Mouse (Mus musculus) midbrain, embryonic 14.5 days (tissue): ENCODE results near the gene Dab2ip. TPM values are rescaled to one million over a fixed set of nuclear protein-coding genes. Genes with fewer than 3 reads are reported as not detected.

Experiments
- ATAC-seq: fragments of 200-750 bp; cut with Nextera tagmentation; 2 replicates; pipeline ENCODE4 v1.8.0; 2017; ENCODE audit warnings: moderate number of reproducible peaks, moderate library complexity; ENCODE audit not compliant: low FRiP score, low TSS enrichment
- DNase-seq: peaks from one replicate; pipeline ENCODE4 v3.0.0-alpha.2; 2015
- H3K27ac ChIP-seq: fragments of 300-500 bp; sonication (generic); replicated peaks from 2 replicates; pipeline ENCODE4 v1.5.1; 2014; ENCODE audit warnings: mild to moderate bottlenecking, low read depth, low read length, moderate library complexity
- H3K27me3 ChIP-seq: fragments of 300-500 bp; sonication (generic); 2 replicates; pipeline ENCODE4 v1.6.1; 2014; ENCODE audit warnings: low read length, control low read depth, mixed read lengths; ENCODE audit not compliant: control insufficient read depth, insufficient read depth
- H3K36me3 ChIP-seq: fragments of 300-500 bp; sonication (generic); 2 replicates; pipeline ENCODE4 v1.6.1; 2014; ENCODE audit warnings: low read length, control low read depth; ENCODE audit not compliant: control insufficient read depth, insufficient read depth
- H3K4me1 ChIP-seq: fragments of 300-500 bp; sonication (generic); 2 replicates; pipeline ENCODE4 v1.6.1; 2014; ENCODE audit warnings: mild to moderate bottlenecking, antibody characterized with exemption, low read length, control low read depth; ENCODE audit not compliant: control insufficient read depth, insufficient read depth
- H3K4me2 ChIP-seq: fragments of 300-500 bp; sonication (generic); 2 replicates; pipeline ENCODE4 v1.6.1; 2014; ENCODE audit warnings: mild to moderate bottlenecking, low read length, moderate library complexity
- H3K4me3 ChIP-seq: fragments of 300-500 bp; sonication (generic); replicated peaks from 2 replicates; pipeline ENCODE4 v1.5.1; 2014; ENCODE audit warnings: low read depth, low read length
- H3K9ac ChIP-seq: fragments of 300-500 bp; sonication (generic); replicated peaks from 2 replicates; pipeline ENCODE4 v1.6.1; 2014; ENCODE audit warnings: mild to moderate bottlenecking, low read length, moderate library complexity
- H3K9me3 ChIP-seq: fragments of 300-500 bp; sonication (generic); 2 replicates; pipeline ENCODE4 v1.6.1; 2016; ENCODE audit warnings: low read length, control low read depth, mixed read lengths; ENCODE audit not compliant: control insufficient read depth
- WGBS: fragments of 180-500 bp; shearing (Covaris S2); extraction: QIAGEN DNeasy Blood & Tissue Kit; methylation state at CpG from one replicate; pipeline ENCODE4 v1.1.7; 2014; 5-methylcytosine and 5-hydroxymethylcytosine counted together
- polyA plus RNA-seq: library from polyadenylated mRNA; unstranded; fragments of >200 nt; fragmentation: Nextera tagmentation; extraction: Ambion mirVana; gene quantifications from 2 replicates; pipeline ENCODE4 v1.2.1, GENCODE M21; 2014

Dab2ip gene
- polyA plus RNA-seq, 1 experiment from 2014 or later, result 46.4 TPM

DNA sequence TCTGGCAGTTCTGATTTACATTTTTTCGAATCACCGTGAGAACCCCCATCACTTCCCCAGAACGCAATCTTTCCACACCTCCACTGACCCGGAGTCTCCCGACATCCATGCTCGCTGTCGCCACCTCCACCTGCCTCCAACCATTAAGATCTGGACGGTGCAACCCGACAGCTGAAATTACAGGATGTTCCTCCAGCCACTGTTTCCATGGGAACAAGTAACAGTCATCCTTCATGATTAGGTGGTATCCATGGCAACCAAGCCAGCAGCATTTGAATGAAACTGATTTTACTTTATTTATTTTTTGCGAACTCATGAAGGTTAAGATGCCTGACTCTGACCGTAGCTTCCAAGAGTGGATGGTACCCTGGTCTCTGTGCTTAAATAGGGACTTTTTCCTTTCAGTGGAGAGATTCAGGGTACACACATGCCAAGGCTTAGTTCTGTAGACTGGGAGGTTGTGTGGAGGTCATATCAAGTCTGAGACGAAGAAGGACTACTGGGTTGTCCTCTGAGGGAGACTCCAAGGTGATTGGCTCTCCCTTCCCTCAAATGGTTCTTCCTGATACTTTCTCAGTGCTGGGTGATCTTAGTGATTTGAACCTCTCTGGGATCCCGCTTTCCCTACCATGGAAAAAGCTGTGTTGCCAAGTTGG is 79.9 kb downstream of the Dab2ip start:
- no peak overlapping the region for H3K4me3 ChIP-seq
- no peaks in the 10 kb centered on the region for H3K9me3 ChIP-seq
- no peaks in the 10 kb centered on the region for H3K36me3 ChIP-seq
- H3K27ac ChIP-seq, result peak overlapping the region; percentile 71
- 47% methylated on average over 13 of the region's 13 CpGs for WGBS
- H3K4me1 ChIP-seq, result peaks cover 6% of the 10 kb centered on the region; the same call in 1 of the 2 replicates
- H3K27me3 ChIP-seq, result no peaks in the 10 kb centered on the region
- ATAC-seq (peak; percentile 57; the same call in 1 of the 2 replicates), DNase-seq (peak; percentile 87)
- H3K4me2 ChIP-seq, result peak overlapping the region; percentile 15; the same call in 1 of the 2 replicates
- H3K9ac ChIP-seq, result no peak overlapping the region

- WGBS, result 94% methylated on average over 2 of the region's 2 CpGs
- Histone ChIP-seq H3K4me3 (no peak overlapping the region), H3K36me3 (no peaks in the 10 kb centered on the region), H3K9ac (no peak overlapping the region), H3K4me1 (peaks cover 6% of the 10 kb centered on the region; the same call in 1 of the 2 replicates), H3K4me2 (no peak overlapping the region), H3K27ac (no peak overlapping the region), H3K27me3 (no peaks in the 10 kb centered on the region), H3K9me3 (no peaks in the 10 kb centered on the region)
- DNase-seq (no peak), ATAC-seq (no peak)
These were observed 81.7 kb downstream of the Dab2ip start for GRCm38 (mm10) chr2:35639799-35640198.

GRCm38 (mm10) chr2:35640576-35640975 is 82.5 kb downstream of the Dab2ip start:
- no peaks in the 10 kb centered on the region for H3K9me3 ChIP-seq
- H3K27me3 ChIP-seq, result no peaks in the 10 kb centered on the region
- peaks cover 6% of the 10 kb centered on the region; the same call in 1 of the 2 replicates for H3K4me1 ChIP-seq
- WGBS, result 83% methylated on average over 13 of the region's 13 CpGs
- no peak for ATAC-seq
- no peak overlapping the region for H3K4me2 ChIP-seq
- H3K36me3 ChIP-seq, result no peaks in the 10 kb centered on the region
- no peak overlapping the region for H3K9ac ChIP-seq
- no peak overlapping the region for H3K27ac ChIP-seq
- DNase-seq, result no peak
- H3K4me3 ChIP-seq, result no peak overlapping the region

DNA sequence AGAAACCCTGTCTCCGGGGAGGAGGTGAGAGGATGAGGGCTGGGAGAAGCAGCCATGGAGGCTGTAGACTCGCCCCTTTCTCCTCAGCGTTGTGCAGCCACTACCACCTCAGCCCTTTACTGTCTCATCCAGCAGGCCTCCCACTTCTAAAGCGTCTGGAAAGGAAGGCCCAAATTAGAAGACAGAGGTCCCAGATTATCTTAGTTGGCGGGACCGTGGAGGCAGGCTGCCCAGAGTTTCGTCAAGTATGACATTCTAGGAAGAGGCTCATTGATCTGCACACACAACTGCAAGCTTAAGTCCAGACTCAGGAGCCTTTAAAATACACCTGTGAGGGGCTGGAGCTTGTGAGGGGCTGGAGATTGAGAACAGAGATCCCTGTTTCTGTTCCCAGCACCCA is 84.2 kb downstream of the Dab2ip start:
- Histone ChIP-seq H3K4me2 (no peak overlapping the region), H3K36me3 (no peaks in the 10 kb centered on the region), H3K4me1 (peaks cover 6% of the 10 kb centered on the region; the same call in 1 of the 2 replicates), H3K27me3 (no peaks in the 10 kb centered on the region), H3K4me3 (no peak overlapping the region), H3K9me3 (no peaks in the 10 kb centered on the region), H3K9ac (no peak overlapping the region), H3K27ac (no peak overlapping the region)
- DNase-seq (no peak), ATAC-seq (no peak)
- WGBS, result 83% methylated on average over 7 of the region's 7 CpGs

DNA sequence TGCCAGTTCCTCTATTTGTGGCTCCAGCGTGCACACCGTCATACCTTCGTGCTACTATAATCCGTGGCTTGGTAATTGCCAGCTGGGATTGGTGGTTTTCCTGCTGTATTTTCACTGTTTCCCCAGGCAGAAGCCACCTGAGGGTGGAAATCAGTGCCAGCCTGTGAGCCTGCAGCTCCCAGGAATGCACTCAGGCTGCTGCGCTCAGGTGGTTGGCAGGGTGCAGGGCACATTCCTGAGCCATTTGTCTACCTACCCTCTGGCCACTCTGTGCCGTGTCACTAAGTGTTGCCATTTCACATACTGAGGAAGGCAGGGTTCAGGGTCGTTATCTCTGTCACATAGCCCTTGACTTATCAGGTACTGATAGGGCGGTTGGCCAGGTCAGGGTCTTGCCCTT is 88.5 kb downstream of the Dab2ip start:
- Histone ChIP-seq H3K4me2 (no peak overlapping the region), H3K9me3 (no peaks in the 10 kb centered on the region), H3K36me3 (no peaks in the 10 kb centered on the region), H3K27me3 (no peaks in the 10 kb centered on the region), H3K4me3 (no peak overlapping the region), H3K27ac (no peak overlapping the region), H3K9ac (no peak overlapping the region), H3K4me1 (no peaks in the 10 kb centered on the region)
- no peak for ATAC-seq
- no peak for DNase-seq
- 95% methylated on average over 8 of the region's 8 CpGs for WGBS

DNA sequence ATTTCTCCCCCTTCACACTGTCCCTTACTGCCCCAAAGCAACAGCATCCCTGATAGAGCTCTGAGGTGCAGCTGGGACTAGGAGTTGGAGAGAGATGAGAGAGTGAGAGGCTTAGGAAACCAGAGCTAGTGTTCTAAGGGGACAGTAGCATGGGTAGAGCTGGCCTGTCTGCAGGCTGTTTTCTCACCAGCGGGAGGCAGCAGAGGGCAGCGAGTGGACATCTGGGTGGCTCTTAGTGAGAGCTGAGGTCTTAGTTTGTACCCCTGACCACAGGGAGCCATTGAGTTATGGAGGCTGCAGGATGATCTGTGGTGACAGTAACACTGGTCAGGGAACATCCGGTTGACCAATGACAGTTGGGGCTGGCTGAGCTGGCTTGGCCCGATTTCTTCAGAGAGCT is 91.6 kb downstream of the Dab2ip start:
- Histone ChIP-seq H3K27ac (no peak overlapping the region), H3K9ac (no peak overlapping the region), H3K9me3 (no peaks in the 10 kb centered on the region), H3K4me2 (no peak overlapping the region), H3K4me1 (no peaks in the 10 kb centered on the region), H3K36me3 (no peaks in the 10 kb centered on the region), H3K4me3 (no peak overlapping the region), H3K27me3 (no peaks in the 10 kb centered on the region)
- WGBS, result 36% methylated on average over 4 of the region's 4 CpGs
- peak; percentile 82 for DNase-seq
- peak; percentile 59; the same call in 1 of the 2 replicates for ATAC-seq

DNA sequence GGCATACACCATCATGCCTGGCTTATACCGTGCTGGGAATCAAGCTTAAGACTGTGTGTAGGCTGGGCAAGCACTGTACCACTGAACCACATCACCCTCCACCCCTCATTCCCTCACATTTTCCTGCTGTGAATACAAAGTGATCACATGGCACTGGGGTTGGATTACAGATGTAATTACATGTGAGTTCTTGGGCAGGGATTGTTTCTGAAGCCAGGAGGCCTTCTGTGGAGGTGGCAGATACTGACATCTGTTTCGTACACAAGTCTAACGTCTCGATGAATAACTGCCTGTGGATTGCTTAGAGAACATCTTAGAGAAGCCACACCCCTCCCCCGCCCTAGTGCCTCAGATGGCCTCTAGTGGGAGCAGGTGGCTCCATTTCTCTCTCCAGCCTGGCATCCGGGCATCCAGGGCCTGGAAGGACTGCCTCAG is 93.2 kb downstream of the Dab2ip start:
- no peaks in the 10 kb centered on the region for H3K36me3 ChIP-seq
- ATAC-seq (peak; percentile 33; the same call in 1 of the 2 replicates), DNase-seq (peak; percentile 71)
- H3K4me3 ChIP-seq, result no peak overlapping the region
- H3K4me1 ChIP-seq, result no peaks in the 10 kb centered on the region
- H3K27ac ChIP-seq, result no peak overlapping the region
- H3K9me3 ChIP-seq, result no peaks in the 10 kb centered on the region
- H3K27me3 ChIP-seq, result no peaks in the 10 kb centered on the region
- no peak overlapping the region for H3K9ac ChIP-seq
- 58% methylated on average over 6 of the region's 6 CpGs for WGBS
- H3K4me2 ChIP-seq, result no peak overlapping the region

DNA sequence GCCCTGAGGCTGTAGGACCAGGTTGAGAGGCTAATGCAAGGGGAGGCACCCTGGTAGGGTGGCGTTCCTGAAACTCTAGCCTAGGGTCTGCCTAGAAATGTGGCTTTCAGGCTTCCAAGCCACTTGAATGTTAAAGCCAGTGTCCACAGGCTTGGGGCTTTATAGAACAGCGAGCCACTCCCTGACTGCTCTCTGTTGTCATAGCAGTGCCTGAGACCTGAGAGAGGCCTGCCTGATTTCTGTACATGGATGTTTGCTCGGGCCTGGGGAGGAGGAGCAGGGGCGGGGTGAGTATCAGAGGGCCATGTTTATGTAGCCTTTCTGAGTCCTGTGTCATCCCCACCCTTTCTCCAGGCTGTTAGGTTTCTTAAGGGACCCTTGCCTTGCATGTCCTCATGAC is 94.9 kb downstream of the Dab2ip start:
- no peak for ATAC-seq
- Histone ChIP-seq H3K4me1 (no peaks in the 10 kb centered on the region), H3K27me3 (no peaks in the 10 kb centered on the region), H3K4me3 (no peak overlapping the region), H3K9me3 (no peaks in the 10 kb centered on the region), H3K27ac (no peak overlapping the region), H3K4me2 (no peak overlapping the region), H3K9ac (no peak overlapping the region), H3K36me3 (no peaks in the 10 kb centered on the region)
- no peak for DNase-seq
- 77% methylated on average over 4 of the region's 4 CpGs for WGBS

DNA sequence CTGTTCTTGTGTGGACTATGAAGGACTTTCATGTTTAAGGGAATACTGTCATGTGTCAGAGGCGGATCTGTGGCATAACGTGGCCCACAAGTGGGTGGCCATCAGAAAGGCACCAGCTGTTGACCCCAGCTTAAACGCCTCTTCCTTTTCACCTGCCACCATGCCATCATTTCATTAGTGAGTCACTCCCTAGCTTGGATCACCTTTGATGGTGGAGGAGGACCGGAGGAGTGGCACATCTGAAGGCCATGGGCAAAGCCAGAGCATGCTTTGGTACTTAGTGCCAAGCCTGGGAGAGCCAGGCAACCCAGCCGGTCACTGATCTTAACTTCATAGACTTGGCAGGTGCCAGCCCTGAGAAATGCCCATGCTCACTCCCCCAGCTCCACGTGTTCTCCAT is 96.7 kb downstream of the Dab2ip start:
- no peak for ATAC-seq
- WGBS, result 92% methylated on average over 6 of the region's 6 CpGs

More for the DNA sequence above, 96.7 kb downstream of the Dab2ip start:
- Histone ChIP-seq H3K36me3 (no peaks in the 10 kb centered on the region), H3K4me3 (no peak overlapping the region), H3K4me1 (no peaks in the 10 kb centered on the region), H3K27ac (no peak overlapping the region), H3K9ac (no peak overlapping the region), H3K27me3 (no peaks in the 10 kb centered on the region), H3K4me2 (no peak overlapping the region), H3K9me3 (no peaks in the 10 kb centered on the region)
- no peak for DNase-seq
